Mouse (Mus musculus) 3134 (cell line): Measurements from ENCODE around the gene Ciz1.

Experiments
- DNase-seq: peaks from one replicate; pipeline ENCODE4 v3.0.0-alpha.2; 2011; ENCODE audit warnings: low spot score; ENCODE audit not compliant: insufficient read length; ENCODE audit errors: extremely low read depth

The Ciz1 gene

GRCm38 (mm10) chr2:32412742-32413531 is 60.8 kb downstream of the Ciz1 start:
- no peak for DNase-seq

GRCm38 (mm10) chr2:32413936-32414335 is 61.8 kb downstream of the Ciz1 start:
- DNase-seq = no peak

- DNase-seq = no peak
Observed at GRCm38 (mm10) chr2:32415801-32416200, 63.7 kb downstream of the Ciz1 start.

- DNase-seq = no peak
Observed at GRCm38 (mm10) chr2:32416556-32416955, 64.4 kb downstream of the Ciz1 start.

- no peak for DNase-seq
Observed at GRCm38 (mm10) chr2:32417486-32417885, 65.4 kb downstream of the Ciz1 start.

GRCm38 (mm10) chr2:32418430-32419151 is 66.5 kb downstream of the Ciz1 start:
- DNase-seq = no peak

GRCm38 (mm10) chr2:32419359-32419758 is 67.2 kb downstream of the Ciz1 start:
- no peak for DNase-seq

- DNase-seq = no peak
Observed at GRCm38 (mm10) chr2:32420066-32420608, 68.0 kb downstream of the Ciz1 start.

GRCm38 (mm10) chr2:32420647-32421046 is 68.5 kb downstream of the Ciz1 start:
- no peak for DNase-seq

GRCm38 (mm10) chr2:32421851-32422251 is 69.7 kb downstream of the Ciz1 start:
- no peak for DNase-seq

- DNase-seq = peak; percentile 78
Observed at GRCm38 (mm10) chr2:32423481-32424331, 71.6 kb downstream of the Ciz1 start.

GRCm38 (mm10) chr2:32424796-32425195 is 72.7 kb downstream of the Ciz1 start:
- no peak for DNase-seq

- DNase-seq = no peak
Observed at GRCm38 (mm10) chr2:32425568-32425967, 73.4 kb downstream of the Ciz1 start.

GRCm38 (mm10) chr2:32426141-32426540 is 74.0 kb downstream of the Ciz1 start:
- DNase-seq = no peak

GRCm38 (mm10) chr2:32427720-32428119 is 75.6 kb downstream of the Ciz1 start:
- DNase-seq = no peak

GRCm38 (mm10) chr2:32428262-32428722 is 76.2 kb downstream of the Ciz1 start:
- DNase-seq = peak; percentile 65

GRCm38 (mm10) chr2:32429215-32429891 is 77.2 kb downstream of the Ciz1 start:
- DNase-seq = no peak
